Mouse (Mus musculus) neural tube, embryonic 11.5 days (tissue): ENCODE data around the gene Garnl3. TPM values are rescaled to one million over a fixed set of nuclear protein-coding genes. Genes with fewer than 3 reads are reported as not detected.
"Not testable (repeated sequence)": the region's sequence is repeated elsewhere in the genome, so short reads cannot be mapped to it uniquely, and the experiment has no call there.

Experiments
- ATAC-seq: fragments of 200-750 bp; cut with Nextera tagmentation; 2 replicates; pipeline ENCODE4 v1.8.0; 2017; ENCODE audit warnings: moderate number of reproducible peaks, mild to moderate bottlenecking, moderate TSS enrichment, moderate library complexity; ENCODE audit not compliant: insufficient read depth, low FRiP score, low TSS enrichment
- DNase-seq: peaks from one replicate; pipeline ENCODE4 v3.0.0-alpha.2; 2015; ENCODE audit warnings: low spot score
- H3K27ac ChIP-seq: fragments of 300-500 bp; sonication (generic); 2 replicates; pipeline ENCODE4 v1.5.1; 2014; ENCODE audit warnings: low read depth, mild to moderate bottlenecking, low read length
- H3K27me3 ChIP-seq: fragments of 300-500 bp; sonication (generic); 2 replicates; pipeline ENCODE4 v1.6.1; 2014; ENCODE audit warnings: mild to moderate bottlenecking, low read length, mixed read lengths; ENCODE audit not compliant: control insufficient read depth, insufficient read depth
- H3K36me3 ChIP-seq: fragments of 300-500 bp; sonication (generic); 2 replicates; pipeline ENCODE4 v1.6.1; 2014; ENCODE audit warnings: mild to moderate bottlenecking, low read length, moderate library complexity, mixed read lengths; ENCODE audit not compliant: control insufficient read depth, insufficient read depth
- H3K4me1 ChIP-seq: fragments of 300-500 bp; sonication (generic); 2 replicates; pipeline ENCODE4 v1.6.1; 2014; ENCODE audit warnings: low read length, mixed read lengths; ENCODE audit not compliant: control insufficient read depth, insufficient read depth
- H3K4me2 ChIP-seq: fragments of 300-500 bp; sonication (generic); 2 replicates; pipeline ENCODE4 v1.6.1; 2014; ENCODE audit warnings: low read depth, mild to moderate bottlenecking, moderate library complexity
- H3K4me3 ChIP-seq: fragments of 300-500 bp; sonication (generic); 2 replicates; pipeline ENCODE4 v1.5.1; 2014; ENCODE audit warnings: low read depth, low read length
- H3K9ac ChIP-seq: fragments of 300-500 bp; sonication (generic); 2 replicates; pipeline ENCODE4 v1.6.1; 2014; ENCODE audit warnings: mild to moderate bottlenecking, low read length
- H3K9me3 ChIP-seq: fragments of 300-500 bp; sonication (generic); 2 replicates; pipeline ENCODE4 v1.6.1; 2016; ENCODE audit warnings: low read length; ENCODE audit not compliant: control insufficient read depth
- WGBS: fragments of 180-500 bp; shearing (Covaris S2); extraction: QIAGEN DNeasy Blood & Tissue Kit; methylation state at CpG from one replicate; pipeline ENCODE4 v1.1.7; 2014; 5-methylcytosine and 5-hydroxymethylcytosine counted together
- polyA plus RNA-seq: library from polyadenylated mRNA; unstranded; fragments of >200 nt; fragmentation: Nextera tagmentation; extraction: Ambion mirVana; gene quantifications from 2 replicates; pipeline ENCODE4 v1.2.1, GENCODE M21; 2014

Gene Garnl3
- polyA plus RNA-seq, 1 experiment from 2014 or later, result 13.3 TPM

DNA sequence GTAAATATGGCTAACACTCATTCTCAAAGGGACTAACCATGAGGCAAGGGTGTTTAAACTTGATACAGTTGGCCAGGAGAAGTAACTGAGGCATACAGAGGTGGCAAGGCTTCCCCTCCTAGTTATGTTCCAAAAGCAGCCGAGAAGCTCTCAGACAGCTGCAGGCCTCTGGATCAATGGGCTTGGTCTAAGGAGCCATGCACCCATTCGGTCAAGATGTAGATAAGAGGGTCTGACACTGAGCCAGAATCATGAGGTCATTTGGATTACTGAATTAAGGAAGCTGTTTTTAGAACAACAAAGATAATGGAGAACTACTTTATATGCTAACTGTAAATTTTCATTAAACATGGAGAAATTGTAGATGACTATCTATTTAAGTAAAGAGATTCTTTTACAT is 4.2 kb downstream of the Garnl3 start:
- 85% methylated on average over 2 of the region's 2 CpGs for WGBS
- Histone ChIP-seq H3K27me3 (peaks cover 12% of the 10 kb centered on the region; the same call in 1 of the 2 replicates), H3K9me3 (no peaks in the 10 kb centered on the region), H3K27ac (no peak overlapping the region), H3K9ac (no peak overlapping the region), H3K4me2 (no peak overlapping the region), H3K4me1 (no peaks in the 10 kb centered on the region; the same call in none of the 2 replicates), H3K4me3 (no peak overlapping the region), H3K36me3 (no peaks in the 10 kb centered on the region)
- ATAC-seq (no peak), DNase-seq (no peak)

DNA sequence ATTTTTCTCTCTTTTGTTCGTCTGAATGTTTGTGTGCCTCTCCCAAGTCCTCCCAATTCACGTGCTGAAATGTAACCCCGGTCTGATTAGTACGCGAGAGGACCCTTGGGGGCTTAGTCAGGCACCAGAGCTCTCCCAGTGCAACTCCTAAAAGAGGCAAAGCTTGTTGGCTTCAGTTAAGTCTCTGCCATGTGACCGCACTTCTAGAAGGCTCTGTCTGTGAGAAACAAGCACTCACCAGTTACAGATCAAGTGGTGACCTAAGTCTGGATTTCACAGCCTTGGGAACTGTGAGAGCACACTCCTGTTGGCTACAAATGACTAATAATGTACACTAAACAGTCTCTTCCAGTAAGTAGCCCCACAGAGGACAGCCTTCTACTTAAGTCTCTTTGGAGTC is 8.6 kb downstream of the Garnl3 start:
- DNase-seq, result no peak
- WGBS, result 79% methylated on average over 6 of the region's 6 CpGs

DNA sequence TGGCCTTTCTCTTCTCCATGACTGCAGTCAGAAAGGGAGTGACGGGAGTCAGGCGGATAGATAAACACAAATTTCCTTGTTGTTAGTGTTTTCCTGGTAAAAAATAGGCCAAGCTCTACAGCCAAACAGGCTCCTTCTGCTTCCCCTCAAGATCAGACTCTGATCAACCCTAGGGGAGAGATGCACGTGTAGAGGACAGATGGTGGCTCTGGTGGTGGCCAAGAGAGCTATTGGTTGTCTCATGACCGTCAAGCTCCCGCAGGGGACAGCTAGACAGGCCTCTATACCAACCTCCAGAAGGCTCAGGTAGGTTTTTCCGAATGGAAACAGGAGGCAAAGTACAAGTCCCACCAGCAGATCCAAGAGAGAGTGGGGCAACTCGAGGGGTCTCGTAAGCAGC is 30.9 kb downstream of the Garnl3 start:
- no peak for ATAC-seq
- H3K9me3 ChIP-seq, result no peaks in the 10 kb centered on the region
- H3K27me3 ChIP-seq, result no peaks in the 10 kb centered on the region
- 90% methylated on average over 8 of the region's 8 CpGs for WGBS
- no peak overlapping the region for H3K27ac ChIP-seq
- DNase-seq, result no peak
- no peaks in the 10 kb centered on the region for H3K4me1 ChIP-seq
- H3K36me3 ChIP-seq, result no peaks in the 10 kb centered on the region
- no peak overlapping the region for H3K4me3 ChIP-seq
- H3K9ac ChIP-seq, result no peak overlapping the region
- no peak overlapping the region for H3K4me2 ChIP-seq

More for the DNA sequence above, 8.6 kb downstream of the Garnl3 start:
- no peaks in the 10 kb centered on the region for H3K4me1 ChIP-seq
- no peaks in the 10 kb centered on the region for H3K27me3 ChIP-seq
- H3K4me2 ChIP-seq, result no peak overlapping the region
- no peaks in the 10 kb centered on the region for H3K36me3 ChIP-seq
- no peak overlapping the region for H3K4me3 ChIP-seq
- no peak for ATAC-seq
- no peaks in the 10 kb centered on the region for H3K9me3 ChIP-seq
- no peak overlapping the region for H3K27ac ChIP-seq
- H3K9ac ChIP-seq, result no peak overlapping the region

DNA sequence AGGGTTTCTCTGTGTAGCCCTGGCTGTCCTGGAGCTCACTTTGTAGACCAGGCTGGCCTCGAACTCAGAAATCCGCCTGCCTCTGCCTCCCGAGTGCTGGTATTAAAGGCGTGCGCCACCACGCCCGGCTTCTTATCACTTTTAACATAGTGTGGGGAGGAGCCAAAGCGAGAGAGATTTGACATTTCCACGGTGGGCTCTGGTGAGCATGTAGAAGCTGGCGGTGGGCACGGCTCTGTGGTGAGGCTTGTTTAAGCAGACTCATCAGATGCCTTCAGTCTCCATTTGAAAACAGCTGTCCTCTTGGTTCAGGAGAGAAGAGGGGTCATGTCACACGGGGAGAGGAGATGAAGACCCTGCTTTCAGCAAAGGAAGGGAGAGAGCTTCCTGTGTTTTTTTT is 34.1 kb downstream of the Garnl3 start:
- H3K4me3 ChIP-seq, H3K27ac ChIP-seq, H3K9me3 ChIP-seq, H3K4me1 ChIP-seq, H3K27me3 ChIP-seq, H3K36me3 ChIP-seq, DNase-seq, H3K4me2 ChIP-seq, H3K9ac ChIP-seq, ATAC-seq: not testable (repeated sequence)
- 90% methylated on average over 12 of the region's 12 CpGs for WGBS

DNA sequence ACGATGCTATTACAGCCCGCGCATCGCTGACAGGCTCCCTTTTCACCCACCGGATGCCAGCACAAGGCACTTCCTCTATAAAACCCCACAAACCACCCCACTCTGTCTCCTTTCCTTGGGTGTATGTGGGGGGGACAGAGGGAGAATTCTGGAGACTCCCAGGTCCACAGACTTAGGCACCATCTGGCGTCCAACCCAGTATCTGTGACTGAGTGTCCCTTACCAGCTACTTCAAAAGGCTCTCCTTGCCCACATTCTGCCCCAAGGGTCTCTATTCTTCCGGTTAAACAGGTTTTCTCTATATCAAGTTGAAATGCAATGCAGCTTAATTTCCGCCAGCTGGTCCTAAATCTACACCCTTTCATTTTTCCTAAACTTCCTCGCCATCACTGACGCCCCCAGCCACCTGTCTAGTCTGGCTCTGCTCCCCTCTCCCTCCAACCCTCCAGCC is 36.2 kb downstream of the Garnl3 start:
- ATAC-seq (no peak), DNase-seq (no peak)
- H3K27me3 ChIP-seq, result no peaks in the 10 kb centered on the region
- no peak overlapping the region for H3K4me3 ChIP-seq
- H3K36me3 ChIP-seq, result no peaks in the 10 kb centered on the region
- WGBS, result 66% methylated on average over 10 of the region's 10 CpGs
- H3K4me2 ChIP-seq, result no peak overlapping the region
- H3K4me1 ChIP-seq, result no peaks in the 10 kb centered on the region
- no peak overlapping the region for H3K27ac ChIP-seq
- H3K9ac ChIP-seq, result no peak overlapping the region
- H3K9me3 ChIP-seq, result no peaks in the 10 kb centered on the region

DNA sequence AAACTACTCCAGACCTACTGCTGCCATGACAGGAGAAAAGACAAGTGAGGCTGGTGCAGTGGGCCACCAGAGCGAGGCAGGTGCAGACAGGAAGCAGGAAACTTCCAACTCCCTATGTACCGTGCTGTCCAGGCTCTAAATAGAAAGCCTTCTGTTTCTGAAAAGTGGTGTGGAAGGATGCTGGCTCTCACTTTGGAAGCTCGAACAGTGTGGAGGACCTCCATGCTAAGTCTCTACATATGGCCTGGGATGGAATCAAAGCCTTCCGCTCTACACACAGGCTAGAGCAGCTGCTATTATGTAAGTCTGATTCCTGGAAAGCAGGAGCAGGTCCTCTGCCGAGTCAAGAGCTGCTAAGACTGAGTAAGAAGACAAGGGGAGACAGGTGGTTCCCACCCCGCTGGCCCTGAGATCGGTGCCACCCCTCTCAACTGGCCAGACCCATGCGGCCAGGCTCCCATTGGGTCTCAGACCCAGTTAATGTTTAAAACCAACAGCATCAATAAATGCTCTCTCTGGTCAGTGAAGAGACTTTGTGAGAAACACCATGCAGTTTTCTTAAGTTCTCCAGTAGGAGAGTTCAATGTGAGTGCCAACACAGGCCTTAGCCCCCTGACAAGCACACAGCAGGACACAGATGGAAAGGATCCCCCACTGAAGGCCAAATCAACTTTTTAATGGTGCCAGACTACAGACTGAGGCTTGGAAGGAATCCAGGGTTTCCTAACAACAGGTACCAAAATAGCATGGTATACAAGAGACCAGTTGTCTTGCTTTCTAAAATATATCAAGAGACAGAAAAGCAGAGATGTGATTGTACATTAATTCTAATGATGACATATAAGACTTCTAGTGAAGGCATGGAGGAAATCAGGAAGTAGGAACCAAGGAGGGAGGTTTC is 40.6 kb downstream of the Garnl3 start:
- no peak for ATAC-seq
- WGBS, result 88% methylated on average over 8 of the region's 8 CpGs

DNA sequence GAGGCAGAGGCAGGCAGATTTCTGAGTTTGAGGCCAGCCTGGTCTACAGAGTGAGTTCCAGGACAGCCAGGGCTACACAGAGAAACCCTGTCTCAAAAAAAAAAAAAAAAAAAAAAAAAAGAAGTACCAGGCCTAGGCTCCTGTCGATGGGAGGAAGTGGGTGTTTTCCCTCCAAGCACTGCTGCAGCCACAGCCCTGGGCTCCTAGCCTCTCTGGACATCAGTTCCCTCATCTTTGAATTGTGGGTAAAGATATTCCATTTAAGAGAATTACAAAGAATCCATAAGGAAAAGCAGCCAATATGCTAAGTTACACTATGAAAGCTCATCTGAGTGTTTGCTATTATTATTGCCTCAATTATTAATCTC is 41.4 kb downstream of the Garnl3 start:
- H3K4me1 ChIP-seq, ATAC-seq, DNase-seq, H3K9ac ChIP-seq, H3K4me2 ChIP-seq, H3K36me3 ChIP-seq, H3K27me3 ChIP-seq, H3K27ac ChIP-seq, H3K4me3 ChIP-seq, H3K9me3 ChIP-seq: not testable (repeated sequence)
- 82% methylated on average over 1 of the region's 1 CpGs for WGBS

More for the DNA sequence above, 40.6 kb downstream of the Garnl3 start:
- Histone ChIP-seq H3K4me2 (no peak overlapping the region), H3K36me3 (no peaks in the 10 kb centered on the region), H3K4me3 (no peak overlapping the region), H3K27ac (no peak overlapping the region), H3K9me3 (no peaks in the 10 kb centered on the region), H3K27me3 (no peaks in the 10 kb centered on the region), H3K4me1 (no peaks in the 10 kb centered on the region), H3K9ac (no peak overlapping the region)
- no peak for DNase-seq

DNA sequence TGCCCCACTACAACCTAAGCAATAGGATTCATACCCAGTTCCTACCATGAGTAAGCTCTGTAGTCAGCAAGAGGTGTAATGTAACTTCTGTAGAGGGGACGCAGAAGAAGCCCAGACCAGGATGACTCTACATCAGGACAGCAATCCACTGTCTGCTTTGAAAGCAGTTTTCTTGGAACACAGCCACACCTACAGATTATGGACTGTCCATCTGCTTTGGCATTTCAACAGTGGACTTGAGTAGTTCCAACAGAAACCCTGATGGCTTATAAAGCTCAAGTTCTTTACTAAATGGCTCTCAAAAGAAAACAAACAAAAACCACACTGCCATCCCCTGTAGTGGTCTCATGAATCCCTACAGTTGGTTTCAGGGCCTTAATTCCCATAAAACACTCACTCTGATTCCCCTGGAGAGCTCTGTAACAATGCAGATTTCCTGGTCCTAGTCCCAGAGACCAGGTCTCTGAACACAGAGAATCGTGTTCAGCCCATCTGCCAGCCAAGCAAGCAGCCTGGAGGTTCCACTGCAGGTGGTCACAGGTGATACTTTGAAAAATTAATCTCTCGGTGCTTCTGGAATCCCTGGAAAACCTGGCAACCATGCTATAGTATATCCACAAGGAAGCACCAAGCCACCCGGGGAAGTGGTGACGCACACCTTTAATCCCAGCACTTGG is 42.0 kb downstream of the Garnl3 start:
- DNase-seq (no peak), ATAC-seq (no peak)
- Histone ChIP-seq H3K9ac (no peak overlapping the region), H3K36me3 (no peaks in the 10 kb centered on the region), H3K27ac (no peak overlapping the region), H3K27me3 (no peaks in the 10 kb centered on the region), H3K4me1 (no peaks in the 10 kb centered on the region), H3K9me3 (no peaks in the 10 kb centered on the region), H3K4me3 (no peak overlapping the region), H3K4me2 (no peak overlapping the region)
- WGBS, result 88% methylated on average over 5 of the region's 5 CpGs
